Mouse (Mus musculus): Measurements from ENCODE around the gene Gucd1.

Gucd1 gene

DNA sequence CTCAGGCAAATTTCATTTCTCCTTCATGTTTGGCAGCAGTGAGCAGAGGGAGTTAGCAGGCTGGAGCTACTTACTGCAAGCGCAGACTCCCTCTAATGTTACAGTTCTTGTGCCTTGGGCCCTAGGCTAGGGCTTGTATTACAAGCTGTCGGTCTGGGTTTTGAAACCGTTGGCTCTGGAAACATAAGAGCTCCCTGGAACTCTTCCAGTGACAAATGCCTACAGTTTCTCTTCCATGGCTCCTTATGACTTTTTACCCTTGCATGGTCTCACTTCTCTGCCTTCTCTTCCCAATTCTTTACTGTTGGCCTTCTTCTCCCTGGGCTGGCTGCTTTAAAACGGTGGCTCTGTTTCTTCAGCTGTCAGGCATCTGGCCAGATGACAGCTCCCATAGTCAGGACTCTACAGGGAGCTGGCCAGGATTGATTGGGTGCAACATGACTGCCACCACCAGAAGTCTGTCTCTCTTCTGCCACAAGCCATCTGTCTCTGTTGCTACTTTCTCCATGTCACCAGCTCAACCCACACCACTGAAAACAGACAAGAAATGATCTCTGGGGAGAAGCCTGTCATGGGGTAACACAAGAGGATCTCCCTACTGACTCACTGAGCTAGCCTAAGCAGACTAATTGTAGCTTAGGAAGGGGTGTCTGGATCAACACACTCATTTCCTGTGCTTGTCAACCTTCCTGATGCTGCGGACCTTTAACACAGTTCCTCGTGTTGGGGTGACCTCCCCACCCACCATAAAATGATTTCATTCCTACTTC, 51.8 kb downstream of the Gucd1 start:
- peak; percentile 45 for DNase-seq (ENCODE audit: inconsistent ontology term)

- DNase-seq (ENCODE audit: inconsistent ontology term) = no peak
Measured at GRCm38 (mm10) chr10:75462728-75463127, 55.0 kb downstream of the Gucd1 start.

DNA sequence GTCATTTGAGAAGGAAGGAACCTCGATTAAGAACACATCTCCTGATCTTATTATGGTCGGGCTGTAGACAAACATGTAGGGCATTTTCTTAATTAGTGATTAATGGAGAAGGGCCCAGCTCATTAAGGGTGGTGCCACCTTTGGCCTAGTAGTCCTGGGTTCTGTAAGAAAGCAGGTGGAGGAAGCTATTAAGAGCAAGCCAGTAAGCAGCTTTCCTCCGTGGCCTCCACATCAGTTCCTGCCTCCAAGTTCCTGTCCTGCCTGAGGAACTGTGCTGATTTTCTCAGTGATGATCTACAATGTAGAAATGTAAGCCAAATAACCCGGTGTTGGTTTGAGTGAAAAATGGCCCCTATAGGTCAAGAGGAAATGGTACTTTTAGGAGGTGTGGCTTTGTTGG, 59.4 kb downstream of the Gucd1 start:
- DNase-seq (ENCODE audit: inconsistent ontology term) = no peak

DNA sequence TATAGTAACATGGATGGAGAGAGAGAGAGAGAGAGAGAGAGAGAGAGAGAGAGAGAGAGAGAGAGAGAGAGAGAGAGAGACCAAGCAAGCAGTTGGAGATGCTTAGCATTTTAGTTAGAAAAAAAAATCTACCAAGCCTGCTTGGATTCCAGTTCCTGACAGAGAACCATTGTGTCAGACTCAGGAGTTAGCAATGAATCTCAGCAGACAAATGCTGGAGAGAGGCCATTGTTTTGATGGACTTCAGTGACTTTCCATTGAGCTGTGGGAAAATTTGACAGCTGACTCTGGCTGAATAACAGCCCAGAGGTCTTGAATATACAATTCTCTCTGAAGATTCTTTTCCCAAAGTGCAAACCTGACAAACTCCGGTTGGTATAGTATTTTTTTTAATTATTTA, 59.9 kb downstream of the Gucd1 start:
- peak; percentile 83 for DNase-seq (ENCODE audit: inconsistent ontology term)

- peak; percentile 18 for DNase-seq (ENCODE audit: inconsistent ontology term)
Measured at GRCm38 (mm10) chr10:75456061-75456831, 61.5 kb downstream of the Gucd1 start.

DNA sequence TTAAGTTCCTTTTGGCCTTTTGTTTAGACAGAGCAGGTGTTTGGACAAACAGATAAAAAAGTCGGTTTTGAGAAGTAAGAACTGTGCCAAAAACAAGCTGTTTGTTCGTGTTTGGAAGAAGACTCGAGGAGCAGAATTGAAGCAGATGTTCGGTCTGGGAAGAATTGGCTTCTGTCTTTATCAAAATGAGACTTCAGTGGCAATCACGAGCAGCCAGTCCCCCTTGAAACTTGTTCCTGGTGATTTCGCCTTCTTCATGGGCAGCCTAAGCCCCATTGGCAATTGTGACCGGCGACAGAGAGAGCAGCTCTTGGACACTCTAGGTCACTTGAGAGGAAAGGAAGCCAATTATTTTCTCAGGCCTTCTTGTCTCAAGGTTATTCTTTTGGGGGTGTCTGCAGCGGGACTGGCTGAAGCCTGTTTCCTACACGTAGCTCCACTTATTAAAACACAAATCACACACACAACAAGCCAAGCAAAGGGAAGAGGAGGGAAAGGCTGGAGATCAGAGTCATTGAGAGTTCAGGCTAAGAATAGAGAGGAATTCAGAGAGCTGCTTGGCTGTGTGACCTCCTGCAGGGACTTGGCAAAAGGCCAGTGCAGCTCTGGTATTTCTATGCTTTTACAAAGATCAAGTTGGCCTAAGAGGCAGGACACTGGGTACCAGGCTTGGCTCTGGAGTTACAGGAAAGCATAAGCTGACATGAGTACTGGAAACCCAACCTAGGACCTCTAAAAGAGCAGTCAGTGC, 66.6 kb downstream of the Gucd1 start:
- DNase-seq (ENCODE audit: inconsistent ontology term) = peak; percentile 90

GRCm38 (mm10) chr10:75450331-75450730, 67.4 kb downstream of the Gucd1 start:
- DNase-seq (ENCODE audit: inconsistent ontology term) = no peak

DNA sequence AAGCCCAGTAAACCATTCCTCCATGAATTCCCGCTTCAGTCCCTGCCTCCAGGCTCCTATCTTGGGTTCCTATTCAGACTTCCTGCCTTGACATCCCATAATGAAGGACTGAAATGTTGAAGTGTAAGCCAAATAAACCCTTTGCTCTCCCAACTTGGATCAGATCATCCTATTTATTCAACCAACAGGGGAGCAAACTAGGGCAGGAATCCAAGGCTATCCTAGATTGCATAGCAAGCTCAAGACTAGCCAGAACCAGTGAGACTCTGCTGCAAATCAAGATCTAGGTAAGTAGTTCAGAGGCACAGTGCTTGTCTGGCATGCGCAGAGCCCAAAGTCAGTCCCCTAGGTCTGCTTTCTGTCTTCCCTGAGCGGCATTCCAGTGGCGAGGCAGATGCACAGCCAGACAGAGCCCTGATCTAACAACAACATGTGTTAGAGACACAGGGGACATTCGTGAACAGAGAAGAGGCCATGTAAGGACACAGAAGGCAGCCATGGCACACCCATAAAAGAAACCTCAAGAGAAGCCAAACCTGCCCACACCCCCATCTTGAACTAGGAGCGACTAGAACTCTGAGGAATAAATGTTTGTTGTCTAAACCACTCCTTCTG, 68.9 kb downstream of the Gucd1 start:
- no peak for DNase-seq (ENCODE audit: inconsistent ontology term)

DNA sequence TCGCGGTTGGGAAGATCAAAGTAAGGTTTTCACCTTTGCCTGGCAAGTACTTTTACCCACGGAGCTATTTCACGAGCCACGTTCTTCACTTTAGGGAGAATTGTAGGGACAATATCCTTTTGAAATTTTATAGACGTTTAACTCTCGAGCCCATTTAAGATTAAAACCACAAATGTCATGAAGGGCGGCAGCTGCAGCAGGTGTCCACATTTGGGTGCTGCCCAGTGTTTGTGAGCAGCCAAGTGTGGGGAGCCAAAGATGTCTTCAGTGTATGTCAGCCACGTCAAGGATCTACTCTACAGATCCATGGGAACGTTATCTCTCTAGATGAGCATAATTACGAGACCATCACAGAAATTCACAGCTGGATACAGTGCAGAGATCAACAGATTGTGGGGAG, 70.3 kb downstream of the Gucd1 start:
- no peak for DNase-seq (ENCODE audit: inconsistent ontology term)

- no peak for DNase-seq (ENCODE audit: inconsistent ontology term)
Measured at GRCm38 (mm10) chr10:75446501-75447083, 71.2 kb downstream of the Gucd1 start.

DNA sequence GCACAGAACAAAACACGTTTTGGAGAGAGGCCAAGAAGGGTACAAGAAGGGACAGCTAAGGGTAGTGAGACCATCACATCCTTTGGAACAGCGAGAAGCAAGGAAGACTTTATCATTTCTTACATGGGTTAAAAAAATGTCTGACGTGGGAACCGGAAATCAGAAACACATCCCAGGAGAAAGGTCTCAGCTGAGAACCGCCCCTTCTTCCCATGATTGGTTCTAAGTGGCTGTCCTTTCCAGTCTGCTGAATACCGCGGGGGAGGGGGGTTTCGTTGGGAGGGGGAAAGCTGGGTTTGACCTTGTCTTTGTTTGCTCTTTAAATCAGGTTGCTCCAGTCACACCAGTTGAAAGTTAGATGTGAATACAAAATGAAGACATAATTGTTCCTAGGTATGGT, 72.7 kb downstream of the Gucd1 start:
- DNase-seq (ENCODE audit: inconsistent ontology term) = no peak

DNA sequence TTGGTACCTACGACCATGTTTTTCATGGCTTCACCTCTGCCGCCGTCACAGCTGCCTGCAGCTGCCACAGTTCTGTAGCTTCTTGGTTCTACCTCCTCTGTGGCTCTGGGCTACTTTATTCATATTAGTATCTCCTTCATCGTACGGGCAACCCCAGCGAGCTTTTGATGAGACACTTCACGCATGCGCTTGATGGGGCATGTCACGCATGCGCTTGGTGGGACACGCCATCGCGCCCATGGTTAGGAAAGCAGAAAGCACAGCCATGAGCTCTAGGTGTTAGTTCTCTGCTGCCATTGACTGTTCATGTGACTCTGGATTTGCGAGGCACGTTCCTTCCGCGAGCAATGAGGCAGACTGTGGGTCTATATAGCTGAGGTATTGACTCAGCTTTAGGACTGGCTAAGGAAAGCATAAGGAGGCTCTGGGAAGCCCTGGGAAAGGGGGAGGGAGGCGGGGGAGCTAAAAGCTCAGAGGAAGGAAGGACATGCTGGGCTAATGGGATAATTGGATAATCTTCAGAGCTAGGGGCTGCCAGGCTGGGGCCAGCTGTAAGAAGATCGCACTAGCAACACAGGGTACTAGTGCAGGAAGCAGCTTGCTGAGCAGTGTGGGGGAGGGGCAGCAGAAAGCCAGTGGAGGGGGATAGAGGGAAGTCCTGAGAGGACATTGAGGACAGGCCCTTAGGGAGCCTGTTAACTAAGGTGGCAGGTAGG, 73.5 kb downstream of the Gucd1 start:
- no peak for DNase-seq (ENCODE audit: inconsistent ontology term)

DNA sequence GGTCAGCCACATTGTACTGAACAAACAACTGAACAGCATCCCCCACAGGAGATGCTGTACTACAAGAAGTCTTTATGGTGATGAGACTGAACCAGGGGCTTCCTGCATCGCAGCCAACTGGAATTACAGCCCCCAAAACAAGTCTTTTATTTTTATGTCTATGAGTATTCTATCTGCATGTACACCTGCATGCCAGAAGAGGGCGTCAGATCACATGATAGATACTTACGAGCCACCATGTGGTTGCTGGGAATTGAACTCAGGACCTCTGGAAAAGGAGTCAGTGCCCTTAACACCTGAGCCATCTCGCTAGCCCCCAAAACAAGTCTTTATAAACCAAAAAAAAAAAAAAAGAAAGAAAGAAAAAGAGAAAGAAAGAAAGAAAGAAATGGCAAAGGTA, 74.8 kb downstream of the Gucd1 start:
- no peak for DNase-seq (ENCODE audit: inconsistent ontology term)

DNA sequence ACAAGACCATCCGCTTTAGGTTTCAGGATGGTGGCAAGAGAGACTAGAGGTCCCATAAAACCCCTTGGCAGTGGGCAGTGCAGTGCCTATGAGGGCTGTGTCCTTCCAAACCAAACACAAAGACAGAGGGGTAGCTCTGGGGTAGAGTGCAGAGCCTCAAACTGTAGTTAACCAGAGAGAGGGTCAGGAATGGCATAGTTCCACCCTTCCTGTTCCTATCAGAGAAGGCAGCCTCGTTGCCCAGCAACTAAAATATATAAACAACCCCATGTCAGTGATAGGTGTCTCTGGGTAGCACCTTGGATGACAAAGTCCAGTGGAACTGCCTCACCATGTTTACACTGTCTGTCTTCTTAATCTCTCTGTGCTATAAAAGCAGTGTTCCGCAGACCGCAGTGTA, 76.0 kb downstream of the Gucd1 start:
- DNase-seq (ENCODE audit: inconsistent ontology term) = no peak

DNA sequence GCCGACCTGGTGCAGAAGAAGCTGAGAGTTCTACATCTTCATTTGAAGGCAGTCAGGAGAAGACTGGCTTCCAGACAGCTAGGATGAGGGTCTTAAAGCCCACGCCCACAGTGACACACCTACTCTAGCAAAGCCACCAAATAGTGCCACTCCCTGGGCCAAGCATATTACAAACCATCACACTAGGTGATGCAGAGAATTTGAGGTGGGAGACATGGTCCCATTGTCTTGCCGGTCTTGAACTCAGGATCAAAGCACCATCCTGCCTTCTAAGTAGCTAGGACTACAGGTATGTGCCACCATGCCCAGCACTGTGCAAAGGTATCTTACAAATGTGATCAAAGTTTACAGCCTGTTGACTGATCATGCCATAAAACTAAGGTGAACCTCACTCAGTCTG, 77.0 kb downstream of the Gucd1 start:
- DNase-seq (ENCODE audit: inconsistent ontology term) = no peak

DNA sequence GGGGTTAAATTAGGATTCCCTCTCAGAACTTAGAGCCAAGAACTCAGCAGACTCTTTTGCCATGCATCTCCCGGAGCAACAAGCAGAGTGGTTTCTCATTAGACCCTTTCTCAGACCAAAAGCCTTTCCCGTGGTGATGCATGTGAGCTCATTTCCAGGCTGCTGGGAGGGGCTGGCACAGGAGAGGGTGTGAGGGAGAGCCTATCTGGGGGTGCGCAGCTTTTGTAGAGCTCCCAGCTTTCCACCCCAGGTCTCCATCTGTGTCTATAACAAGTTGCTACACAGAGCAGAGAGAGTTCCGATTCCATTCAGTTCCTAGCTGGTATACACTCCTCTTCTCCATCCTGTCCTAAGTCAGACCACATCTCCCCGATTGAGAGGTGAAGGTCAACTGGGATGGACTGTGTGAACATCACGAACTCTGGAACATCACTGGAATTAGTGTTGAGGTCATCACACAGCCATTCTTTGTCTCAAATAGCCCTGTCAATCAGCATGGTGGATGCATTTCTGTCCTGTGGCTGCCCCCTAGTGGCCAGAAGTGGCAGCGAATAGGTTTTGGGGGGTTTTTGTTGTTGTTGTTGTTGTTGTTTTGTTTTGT, 78.5 kb downstream of the Gucd1 start:
- peak; percentile 51 for DNase-seq (ENCODE audit: inconsistent ontology term)

DNA sequence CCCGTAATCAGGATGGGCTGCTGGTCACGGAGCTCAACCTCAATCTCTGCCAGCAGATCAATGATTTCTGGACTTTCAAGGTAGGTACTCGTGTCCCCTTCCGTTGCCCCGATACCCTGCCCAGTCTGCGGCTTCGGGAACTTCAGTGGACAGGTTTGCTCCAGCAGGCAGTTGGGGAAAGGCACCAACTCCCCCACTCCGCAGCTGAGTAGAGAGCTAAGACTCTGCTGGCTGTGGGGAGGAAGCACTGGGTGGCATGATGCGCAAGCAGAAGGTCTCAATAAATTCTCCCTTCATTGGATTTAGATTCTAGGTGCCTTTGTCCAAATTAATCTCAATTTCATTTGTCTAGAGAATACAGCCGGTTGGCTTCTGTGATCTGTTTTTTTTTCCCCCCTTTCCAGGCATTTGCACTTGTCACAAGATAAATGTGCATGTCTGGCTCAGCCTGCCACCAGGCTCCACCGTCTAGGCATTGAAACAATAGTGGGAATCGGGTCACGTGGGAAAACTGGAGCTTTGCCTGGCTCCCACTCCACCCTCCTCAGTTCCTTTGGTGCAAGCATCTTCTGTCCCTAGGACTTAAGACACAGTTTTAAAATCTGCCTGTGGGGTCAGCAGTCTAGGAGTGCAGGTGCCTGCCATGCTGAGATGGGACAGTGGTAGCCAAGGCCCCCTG, 79.5 kb downstream of the Gucd1 start:
- peak; percentile 53 for DNase-seq (ENCODE audit: inconsistent ontology term)

- no peak for DNase-seq (ENCODE audit: inconsistent ontology term)
Measured at GRCm38 (mm10) chr10:75437284-75437683, 80.5 kb downstream of the Gucd1 start.

- DNase-seq (ENCODE audit: inconsistent ontology term) = peak; percentile 65
Measured at GRCm38 (mm10) chr10:75436604-75437217, 81.1 kb downstream of the Gucd1 start.

DNA sequence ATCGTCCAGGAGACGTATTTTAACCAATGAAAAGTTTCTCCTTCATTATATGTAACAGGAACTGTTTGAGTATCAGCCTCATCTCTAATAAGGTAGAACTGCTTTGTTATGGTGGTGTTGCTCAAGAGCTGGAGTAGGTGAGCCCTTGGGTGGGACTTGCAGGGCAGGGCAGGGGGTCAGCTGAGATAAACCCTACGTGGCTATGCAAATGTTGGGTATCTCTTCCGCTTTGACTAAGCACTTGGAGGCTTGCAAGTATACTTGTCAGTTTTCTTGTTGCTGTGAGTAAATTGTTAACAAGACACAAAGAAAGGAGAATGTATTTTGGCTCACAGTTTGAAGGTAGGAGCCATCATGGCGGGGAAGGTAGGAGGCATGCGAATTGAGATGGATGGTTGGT, 87.1 kb downstream of the Gucd1 start:
- no peak for DNase-seq (ENCODE audit: inconsistent ontology term)
